Mouse (Mus musculus): ENCODE results near the gene Cenpv. TPM values are rescaled to one million over a fixed set of nuclear protein-coding genes. Genes with fewer than 3 reads are reported as not detected.
A peak's percentile ranks its signal among the peaks of the same experiment; 100 is the strongest.

The Cenpv gene
- polyA plus RNA-seq, 1 experiment from 2014 or later, result 47.9 TPM

DNA sequence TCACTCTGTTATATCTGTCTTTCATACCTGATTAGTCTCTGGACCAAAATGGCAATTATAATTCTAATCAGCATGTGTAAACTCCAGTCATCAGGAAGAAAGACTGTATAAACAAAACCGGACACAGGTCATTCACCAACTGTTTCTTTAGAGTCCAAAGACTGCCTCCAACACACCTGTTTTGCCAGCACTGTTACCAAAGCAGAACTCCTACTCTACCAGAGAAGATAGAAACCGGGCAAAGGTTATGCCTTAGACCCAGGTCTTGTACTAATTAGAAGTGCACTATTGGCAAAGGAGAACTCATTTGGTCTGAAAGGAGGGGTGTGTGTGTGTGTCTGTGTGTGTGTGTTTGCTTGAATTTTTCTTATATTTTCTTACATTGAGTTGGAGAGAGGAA lies 38.5 kb downstream of the Cenpv start:
- H3K27ac ChIP-seq, result no peak overlapping the region
- 87% methylated on average over 2 of the region's 2 CpGs for WGBS
- no peaks in the 10 kb centered on the region for H3K36me3 ChIP-seq
- H3K4me3 ChIP-seq (replicated peaks), result no peak overlapping the region
- H3K4me2 ChIP-seq, result no peak overlapping the region
- no peak overlapping the region for H3K9ac ChIP-seq (replicated peaks)
- ATAC-seq (ENCODE audit: insufficient number of reproducible peaks, insufficient read depth, low FRiP score, low TSS enrichment, low read depth), result no peak
- H3K27me3 ChIP-seq, result no peaks in the 10 kb centered on the region
- peaks cover 3% of the 10 kb centered on the region for H3K4me1 ChIP-seq (replicated peaks)
- no peaks in the 10 kb centered on the region for H3K9me3 ChIP-seq

DNA sequence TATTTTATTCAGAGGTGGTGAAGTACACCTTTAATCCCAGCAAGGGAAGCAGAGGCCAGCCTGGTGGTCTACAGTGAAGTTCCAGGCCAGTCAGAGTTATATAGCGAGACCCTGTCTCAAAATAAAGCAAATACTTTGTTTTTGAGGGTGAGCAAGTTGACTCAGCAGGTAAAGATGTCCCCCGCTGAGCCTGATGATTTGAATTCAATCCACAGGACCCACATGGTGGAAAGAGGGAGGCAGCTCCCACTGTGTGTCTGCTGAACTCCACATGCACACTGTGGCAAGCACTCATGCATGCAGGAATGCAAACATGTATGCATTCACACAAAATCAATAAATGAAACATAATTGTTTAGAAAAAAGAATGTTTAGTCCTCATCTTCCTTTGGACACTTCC lies 40.3 kb downstream of the Cenpv start:
- H3K27me3 ChIP-seq, result no peaks in the 10 kb centered on the region
- no peak overlapping the region for H3K27ac ChIP-seq
- peaks cover 14% of the 10 kb centered on the region for H3K4me1 ChIP-seq (replicated peaks)
- H3K4me3 ChIP-seq (replicated peaks), result no peak overlapping the region
- H3K9ac ChIP-seq (replicated peaks), result no peak overlapping the region
- H3K4me2 ChIP-seq, result no peak overlapping the region
- ATAC-seq (ENCODE audit: insufficient number of reproducible peaks, insufficient read depth, low FRiP score, low TSS enrichment, low read depth), result no peak
- H3K36me3 ChIP-seq, result no peaks in the 10 kb centered on the region
- H3K9me3 ChIP-seq, result no peaks in the 10 kb centered on the region
- WGBS, result 91% methylated on average over 2 of the region's 2 CpGs

DNA sequence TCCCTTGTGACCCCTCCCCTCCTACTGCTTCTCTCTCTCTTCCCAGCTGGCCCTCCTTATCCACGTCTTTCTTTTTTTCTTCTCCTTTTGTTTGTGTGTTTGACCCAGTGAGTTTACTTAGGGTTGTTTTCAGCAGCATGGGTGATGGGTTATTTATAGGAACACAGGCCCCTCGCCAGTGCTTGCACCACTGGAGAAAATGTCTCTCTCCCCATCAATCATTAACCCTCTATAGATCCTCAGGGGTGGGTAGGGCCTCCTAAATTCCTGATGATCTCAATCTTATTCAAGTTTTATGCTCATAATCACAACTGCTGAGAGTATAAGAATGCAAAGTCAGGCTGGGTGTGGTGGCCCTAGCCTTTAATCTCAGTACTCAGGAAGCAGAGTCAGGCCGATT lies 41.9 kb downstream of the Cenpv start:
- WGBS, result 61% methylated on average over 3 of the region's 3 CpGs
- Histone ChIP-seq H3K4me3 (replicated peaks) (no peak overlapping the region), H3K27me3 (no peaks in the 10 kb centered on the region), H3K36me3 (no peaks in the 10 kb centered on the region), H3K9me3 (no peaks in the 10 kb centered on the region), H3K4me1 (replicated peaks) (peaks cover 14% of the 10 kb centered on the region), H3K27ac (no peak overlapping the region), H3K9ac (replicated peaks) (no peak overlapping the region), H3K4me2 (no peak overlapping the region)
- no peak for ATAC-seq (ENCODE audit: insufficient number of reproducible peaks, insufficient read depth, low FRiP score, low TSS enrichment, low read depth)

- Histone ChIP-seq H3K4me2 (no peak overlapping the region), H3K27ac (no peak overlapping the region), H3K4me1 (replicated peaks) (peaks cover 14% of the 10 kb centered on the region), H3K9me3 (no peaks in the 10 kb centered on the region), H3K27me3 (no peaks in the 10 kb centered on the region), H3K9ac (replicated peaks) (no peak overlapping the region), H3K4me3 (replicated peaks) (no peak overlapping the region), H3K36me3 (no peaks in the 10 kb centered on the region)
- WGBS, result 65% methylated on average over 5 of the region's 5 CpGs
- ATAC-seq (ENCODE audit: insufficient number of reproducible peaks, insufficient read depth, low FRiP score, low TSS enrichment, low read depth), result no peak
Measured at GRCm38 (mm10) chr11:62496151-62496715, 42.8 kb downstream of the Cenpv start.

- H3K36me3 ChIP-seq, result no peaks in the 10 kb centered on the region
- H3K4me3 ChIP-seq (replicated peaks), result no peak overlapping the region
- peak overlapping the region; percentile 6; the same call in 1 of the 2 replicates for H3K4me2 ChIP-seq
- H3K4me1 ChIP-seq (replicated peaks), result peaks cover 14% of the 10 kb centered on the region
- 30% methylated on average over 7 of the region's 10 CpGs for WGBS
- H3K27ac ChIP-seq, result peak overlapping the region; percentile 79
- no peak for ATAC-seq (ENCODE audit: insufficient number of reproducible peaks, insufficient read depth, low FRiP score, low TSS enrichment, low read depth)
- peak overlapping the region; percentile 31; the same call in 1 of the 2 replicates for H3K9ac ChIP-seq (replicated peaks)
- no peaks in the 10 kb centered on the region for H3K27me3 ChIP-seq
- H3K9me3 ChIP-seq, result no peaks in the 10 kb centered on the region
Measured at GRCm38 (mm10) chr11:62495276-62495801, 43.7 kb downstream of the Cenpv start.

- H3K27ac ChIP-seq, result peak overlapping the region; percentile 79
- no peak overlapping the region for H3K4me3 ChIP-seq (replicated peaks)
- no peak overlapping the region; the same call in 1 of the 2 replicates for H3K4me2 ChIP-seq
- H3K4me1 ChIP-seq (replicated peaks), result peaks cover 15% of the 10 kb centered on the region
- H3K27me3 ChIP-seq, result no peaks in the 10 kb centered on the region
- 2% methylated on average over 6 of the region's 6 CpGs for WGBS
- no peaks in the 10 kb centered on the region for H3K36me3 ChIP-seq
- no peaks in the 10 kb centered on the region for H3K9me3 ChIP-seq
- ATAC-seq (ENCODE audit: insufficient number of reproducible peaks, insufficient read depth, low FRiP score, low TSS enrichment, low read depth), result peak; percentile 47; the same call in 1 of the 2 replicates
- H3K9ac ChIP-seq (replicated peaks), result peak overlapping the region; percentile 31
Measured at GRCm38 (mm10) chr11:62494754-62495275, 44.2 kb downstream of the Cenpv start.

DNA sequence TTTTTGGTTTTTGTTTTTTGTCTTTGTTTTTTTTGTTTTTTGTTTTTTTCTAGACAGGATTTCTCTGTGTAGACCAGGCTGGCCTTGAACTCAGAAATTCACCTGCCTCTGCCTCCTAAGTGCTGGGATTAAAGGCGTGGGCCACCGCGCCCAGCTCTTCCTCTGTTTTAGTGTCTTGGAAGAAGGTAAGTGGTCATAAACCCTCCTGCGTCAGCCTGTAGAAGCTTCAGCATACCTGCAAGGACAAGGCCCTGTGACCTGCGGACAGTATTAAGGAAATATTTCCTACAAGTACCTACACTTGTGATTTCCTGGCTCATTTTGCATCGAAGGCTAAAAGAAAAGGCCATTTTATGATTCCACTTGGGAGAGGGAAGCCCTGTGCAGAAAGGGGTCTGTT lies 45.4 kb downstream of the Cenpv start:
- H3K27ac ChIP-seq, result no peak overlapping the region
- H3K4me2 ChIP-seq, result no peak overlapping the region
- H3K9ac ChIP-seq (replicated peaks), result no peak overlapping the region
- no peaks in the 10 kb centered on the region for H3K9me3 ChIP-seq
- 95% methylated on average over 6 of the region's 6 CpGs for WGBS
- H3K36me3 ChIP-seq, result no peaks in the 10 kb centered on the region
- H3K4me1 ChIP-seq (replicated peaks), result peaks cover 23% of the 10 kb centered on the region
- no peak overlapping the region for H3K4me3 ChIP-seq (replicated peaks)
- no peaks in the 10 kb centered on the region for H3K27me3 ChIP-seq
- ATAC-seq (ENCODE audit: insufficient number of reproducible peaks, insufficient read depth, low FRiP score, low TSS enrichment, low read depth), result no peak

DNA sequence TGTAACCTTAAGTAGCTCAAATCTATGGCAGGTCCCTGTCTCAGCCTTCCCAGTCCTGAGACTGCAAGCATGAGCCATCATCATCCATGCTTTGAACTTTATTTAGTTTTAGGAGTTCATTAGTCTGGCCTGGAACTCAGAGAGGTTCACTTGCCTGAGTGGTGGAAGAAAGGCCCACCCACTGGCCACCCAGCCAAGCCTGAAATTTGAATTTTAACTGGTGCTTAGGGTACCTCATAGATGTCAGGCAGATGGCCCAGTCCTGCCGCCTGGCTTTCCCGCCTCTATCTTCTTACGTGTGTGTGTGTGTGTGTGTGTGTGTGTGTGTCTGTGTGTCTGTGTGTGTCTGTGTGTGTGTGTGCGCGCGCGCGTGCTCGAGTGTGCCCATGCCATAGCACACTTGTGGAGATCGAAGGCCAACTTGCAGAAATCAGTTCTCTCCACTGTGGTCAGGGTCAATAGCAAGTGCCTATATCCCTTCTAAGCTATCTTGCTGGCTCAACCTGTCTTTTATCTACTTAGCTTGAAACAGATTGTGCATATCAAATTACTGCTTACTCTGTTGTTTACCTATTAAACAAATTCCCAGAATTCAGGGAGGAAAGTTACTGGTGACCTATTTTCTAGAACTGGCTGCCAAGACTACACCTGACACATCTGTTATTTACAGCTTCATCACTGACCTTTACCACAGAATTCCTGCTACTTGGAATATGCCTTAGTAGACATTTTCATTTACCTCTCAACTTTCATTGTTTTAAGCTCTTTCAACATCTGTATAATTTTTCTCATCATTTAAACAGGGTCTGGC lies 51.3 kb downstream of the Cenpv start:
- Histone ChIP-seq H3K4me3 (replicated peaks) (no peak overlapping the region), H3K9ac (replicated peaks) (no peak overlapping the region), H3K36me3 (no peaks in the 10 kb centered on the region), H3K4me2 (no peak overlapping the region), H3K27me3 (no peaks in the 10 kb centered on the region), H3K27ac (no peak overlapping the region), H3K4me1 (replicated peaks) (0 out of 2 replicates have a peak, but pooled peaks cover 9% of the 10 kb centered on the region), H3K9me3 (no peaks in the 10 kb centered on the region)
- ATAC-seq (ENCODE audit: insufficient number of reproducible peaks, insufficient read depth, low FRiP score, low TSS enrichment, low read depth), result no peak
- 93% methylated on average over 10 of the region's 10 CpGs for WGBS

- no peak overlapping the region for H3K4me3 ChIP-seq (replicated peaks)
- H3K4me1 ChIP-seq (replicated peaks), result 0 out of 2 replicates have a peak, but pooled peaks cover 9% of the 10 kb centered on the region
- H3K27me3 ChIP-seq, result no peaks in the 10 kb centered on the region
- no peak overlapping the region for H3K27ac ChIP-seq
- H3K9me3 ChIP-seq, result no peaks in the 10 kb centered on the region
- H3K36me3 ChIP-seq, result no peaks in the 10 kb centered on the region
- no peak overlapping the region for H3K4me2 ChIP-seq
- WGBS, result 88% methylated on average over 1 of the region's 1 CpGs
- no peak overlapping the region for H3K9ac ChIP-seq (replicated peaks)
- no peak for ATAC-seq (ENCODE audit: insufficient number of reproducible peaks, insufficient read depth, low FRiP score, low TSS enrichment, low read depth)
Measured at GRCm38 (mm10) chr11:62486949-62487348, 52.1 kb downstream of the Cenpv start.

GRCm38 (mm10) chr11:62479581-62479980 lies 59.5 kb downstream of the Cenpv start:
- Histone ChIP-seq H3K27ac (no peak overlapping the region), H3K4me3 (replicated peaks) (no peak overlapping the region), H3K27me3 (no peaks in the 10 kb centered on the region), H3K4me2 (no peak overlapping the region), H3K9ac (replicated peaks) (no peak overlapping the region), H3K4me1 (replicated peaks) (no peaks in the 10 kb centered on the region), H3K9me3 (no peaks in the 10 kb centered on the region), H3K36me3 (0 out of 2 replicates have a peak, but pooled peaks cover 4% of the 10 kb centered on the region)
- no peak for ATAC-seq (ENCODE audit: insufficient number of reproducible peaks, insufficient read depth, low FRiP score, low TSS enrichment, low read depth)
- WGBS, result 86% methylated on average over 5 of the region's 5 CpGs

GRCm38 (mm10) chr11:62478931-62479330 lies 60.1 kb downstream of the Cenpv start:
- no peak for ATAC-seq (ENCODE audit: insufficient number of reproducible peaks, insufficient read depth, low FRiP score, low TSS enrichment, low read depth)
- H3K4me2 ChIP-seq, result no peak overlapping the region
- H3K27ac ChIP-seq, result no peak overlapping the region
- no peak overlapping the region for H3K4me3 ChIP-seq (replicated peaks)
- 73% methylated on average over 6 of the region's 6 CpGs for WGBS
- no peaks in the 10 kb centered on the region for H3K27me3 ChIP-seq
- no peaks in the 10 kb centered on the region for H3K4me1 ChIP-seq (replicated peaks)
- no peak overlapping the region for H3K9ac ChIP-seq (replicated peaks)
- 0 out of 2 replicates have a peak, but pooled peaks cover 4% of the 10 kb centered on the region for H3K36me3 ChIP-seq
- no peaks in the 10 kb centered on the region for H3K9me3 ChIP-seq

All from limb, embryonic 12.5 days (tissue).